Mouse (Mus musculus): ENCODE data around the gene Dact3.

GRCm38 (mm10) chr7:16890536-16890935 is 15.4 kb downstream of the Dact3 start:
- TF ChIP-seq CTCF (IDR thresholded peaks at IDR 0.05; ENCODE audit: control insufficient read depth, insufficient read depth, low read length): no peak
- TF ChIP-seq POLR2A (IDR thresholded peaks at IDR 0.05; ENCODE audit: borderline replicate concordance, control insufficient read depth, low read depth, low read length): no peak

Measured in bone marrow, adult 2 months (tissue).